ENCODE assay signal across 26 mouse cellular contexts in the genomic region with DNA sequence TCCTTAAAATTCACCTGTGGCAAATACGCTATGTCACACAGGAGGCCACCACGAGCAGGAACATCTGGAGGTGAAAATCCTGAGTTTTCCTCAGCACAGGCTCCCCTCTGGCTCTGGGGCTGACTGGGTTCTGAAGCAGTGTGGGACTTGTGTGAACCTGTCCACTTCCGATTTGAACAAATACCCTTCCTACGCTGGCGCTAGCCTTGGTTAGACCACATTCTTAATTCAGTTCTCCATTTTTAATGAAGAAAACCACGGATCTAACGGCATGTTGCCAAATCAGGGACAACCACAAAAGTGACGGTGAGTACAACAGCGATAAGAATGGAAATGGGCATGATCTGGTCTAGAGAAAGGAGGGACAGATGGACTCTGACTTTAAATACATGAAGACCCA. TPM values are rescaled to one million over a fixed set of nuclear protein-coding genes. Genes with fewer than 3 reads are reported as not detected.
"Had no signal": no experiment of that assay in that cellular context is flagged by ENCODE, and none has a peak within 500 bp of the region (broad histone marks: within the 10 kb centered on the region; RNA-seq: fewer than 3 reads in every experiment).

No protein-coding gene starts in this region.

- H3K4me3 ChIP-seq: gastrocnemius, adult 2 months; heart, embryonic 10.5 days; heart, embryonic 12.5 days; hindbrain, embryonic 13.5 days; hindbrain, embryonic 15.5 days; kidney, embryonic 15.5 days; limb, embryonic 13.5 days; limb, embryonic 15.5 days; liver, embryonic 12.5 days had no signal

- H3K4me1 ChIP-seq: hindbrain, embryonic 13.5 days; hindbrain, embryonic 15.5 days; kidney, embryonic 15.5 days; limb, embryonic 13.5 days; limb, embryonic 15.5 days; liver, embryonic 12.5 days had no signal

- H3K4me2 ChIP-seq: heart, embryonic 12.5 days; hindbrain, embryonic 13.5 days; hindbrain, embryonic 15.5 days; kidney, embryonic 15.5 days; limb, embryonic 13.5 days; limb, embryonic 15.5 days; liver, embryonic 12.5 days had no signal

- DNase-seq: gastrocnemius, adult 2 months; gastrocnemius, postnatal 10 days; gastrocnemius, postnatal 25 days; heart, adult 18-20 months; heart, postnatal 14 days; heart, postnatal 36 days; kidney, adult 11 months; kidney, adult 2 months; kidney, adult 9 months; kidney, postnatal 14 days; kidney, postnatal 36 days; layer of hippocampus, adult 9-11 months; layer of hippocampus, postnatal 36 days; left cerebral cortex, postnatal 4 days had no signal

- H3K27me3 ChIP-seq: heart, embryonic 12.5 days; hindbrain, embryonic 13.5 days; hindbrain, embryonic 15.5 days; kidney, embryonic 15.5 days; limb, embryonic 13.5 days; limb, embryonic 15.5 days; liver, embryonic 12.5 days had no signal

- H3K9me3 ChIP-seq: heart, embryonic 10.5 days; heart, embryonic 12.5 days; hindbrain, embryonic 13.5 days; hindbrain, embryonic 15.5 days; kidney, embryonic 15.5 days; limb, embryonic 13.5 days; limb, embryonic 15.5 days; liver, embryonic 12.5 days had no signal

- ATAC-seq: hindbrain, postnatal 0 days; intestine, embryonic 16.5 days; liver, embryonic 12.5 days had no signal

- H3K9ac ChIP-seq: heart, embryonic 12.5 days; hindbrain, embryonic 13.5 days; hindbrain, embryonic 15.5 days; kidney, embryonic 15.5 days; limb, embryonic 13.5 days; limb, embryonic 15.5 days; liver, embryonic 12.5 days had no signal

- H3K36me3 ChIP-seq: heart, embryonic 10.5 days; heart, embryonic 12.5 days; hindbrain, embryonic 15.5 days; kidney, embryonic 15.5 days; limb, embryonic 13.5 days; limb, embryonic 15.5 days; liver, embryonic 12.5 days had no signal

- H3K27ac ChIP-seq: gastrocnemius, adult 2 months; heart, embryonic 10.5 days; hindbrain, embryonic 13.5 days; hindbrain, embryonic 15.5 days; hindbrain, postnatal 0 days; kidney, embryonic 15.5 days; kidney, postnatal 0 days; limb, embryonic 13.5 days; limb, embryonic 15.5 days; liver, embryonic 12.5 days had no signal

RNA-seq across cellular contexts. Expression of gene Dgki, which starts 15.1 kb away (rescaled TPM):
- polyA plus RNA-seq: liver, adult 2 months had no signal
